Mouse (Mus musculus) limb, embryonic 11.5 days (tissue): ENCODE results near the gene Tdrd1. TPM values are rescaled to one million over a fixed set of nuclear protein-coding genes. Genes with fewer than 3 reads are reported as not detected.

ENCODE experiments used
- ATAC-seq: fragments of 200-750 bp; cut with Nextera tagmentation; 2 replicates; pipeline ENCODE4 v1.8.0; 2017; ENCODE audit warnings: low read depth; ENCODE audit not compliant: insufficient number of reproducible peaks, low FRiP score, low TSS enrichment
- DNase-seq: peaks from one replicate; pipeline ENCODE4 v3.0.0-alpha.2; 2015; ENCODE audit warnings: low spot score
- H3K27ac ChIP-seq: fragments of 300-500 bp; sonication (generic); replicated peaks from 2 replicates; pipeline ENCODE4 v1.5.1; 2014; ENCODE audit warnings: low read depth, mild to moderate bottlenecking, low read length
- H3K27me3 ChIP-seq: fragments of 300-500 bp; sonication (generic); 2 replicates; pipeline ENCODE4 v1.6.1; 2014; ENCODE audit warnings: mild to moderate bottlenecking, low read length, mixed read lengths; ENCODE audit not compliant: control insufficient read depth, insufficient read depth
- H3K36me3 ChIP-seq: fragments of 300-500 bp; sonication (generic); 2 replicates; pipeline ENCODE4 v1.6.1; 2014; ENCODE audit warnings: mild to moderate bottlenecking, low read length, moderate library complexity, mixed read lengths; ENCODE audit not compliant: control insufficient read depth, insufficient read depth
- H3K4me1 ChIP-seq: fragments of 300-500 bp; sonication (generic); 2 replicates; pipeline ENCODE4 v1.6.1; 2014; ENCODE audit warnings: low read length, mixed read lengths; ENCODE audit not compliant: control insufficient read depth, insufficient read depth
- H3K4me2 ChIP-seq: fragments of 300-500 bp; sonication (generic); 2 replicates; pipeline ENCODE4 v1.6.1; 2014; ENCODE audit warnings: low read depth, mild to moderate bottlenecking, moderate library complexity; ENCODE audit not compliant: severe bottlenecking
- H3K4me3 ChIP-seq: fragments of 300-500 bp; sonication (generic); 2 replicates; pipeline ENCODE4 v1.5.1; 2014; ENCODE audit warnings: low read depth, low read length
- H3K9ac ChIP-seq: fragments of 300-500 bp; sonication (generic); 2 replicates; pipeline ENCODE4 v1.6.1; 2014; ENCODE audit warnings: mild to moderate bottlenecking, low read length
- H3K9me3 ChIP-seq: fragments of 300-500 bp; sonication (generic); 2 replicates; pipeline ENCODE4 v1.6.1; 2016; ENCODE audit warnings: low read length; ENCODE audit not compliant: control insufficient read depth
- WGBS: fragments of 180-500 bp; shearing (Covaris S2); extraction: QIAGEN DNeasy Blood & Tissue Kit; methylation state at CpG from one replicate; pipeline ENCODE4 v1.1.7; 2014; 5-methylcytosine and 5-hydroxymethylcytosine counted together
- polyA plus RNA-seq: library from polyadenylated mRNA; unstranded; fragments of >200 nt; fragmentation: Nextera tagmentation; extraction: Ambion mirVana; gene quantifications from 2 replicates; pipeline ENCODE4 v1.2.1, GENCODE M21; 2014

Tdrd1 gene
- polyA plus RNA-seq, 1 experiment from 2014 or later, result 0.63 TPM

GRCm38 (mm10) chr19:56887879-56888278 is 61.9 kb downstream of the Tdrd1 start:
- 86% methylated on average over 10 of the region's 10 CpGs for WGBS
- Histone ChIP-seq H3K36me3 (no peaks in the 10 kb centered on the region), H3K27me3 (no peaks in the 10 kb centered on the region), H3K9me3 (no peaks in the 10 kb centered on the region), H3K9ac (no peak overlapping the region), H3K4me2 (no peak overlapping the region), H3K4me1 (peaks cover 13% of the 10 kb centered on the region), H3K4me3 (no peak overlapping the region), H3K27ac (no peak overlapping the region)
- ATAC-seq (no peak), DNase-seq (no peak)

- Histone ChIP-seq H3K36me3 (no peaks in the 10 kb centered on the region), H3K4me2 (no peak overlapping the region), H3K9me3 (no peaks in the 10 kb centered on the region), H3K9ac (no peak overlapping the region), H3K27me3 (no peaks in the 10 kb centered on the region), H3K4me1 (peaks cover 13% of the 10 kb centered on the region), H3K27ac (no peak overlapping the region), H3K4me3 (no peak overlapping the region)
- WGBS, result 35% methylated on average over 5 of the region's 5 CpGs
- DNase-seq (peak; percentile 58), ATAC-seq (no peak)
These were observed 62.6 kb downstream of the Tdrd1 start for GRCm38 (mm10) chr19:56888654-56889053.

- Histone ChIP-seq H3K36me3 (no peaks in the 10 kb centered on the region), H3K27ac (no peak overlapping the region), H3K4me2 (no peak overlapping the region), H3K9ac (no peak overlapping the region), H3K4me3 (no peak overlapping the region), H3K27me3 (no peaks in the 10 kb centered on the region), H3K4me1 (peaks cover 13% of the 10 kb centered on the region), H3K9me3 (no peaks in the 10 kb centered on the region)
- 45% methylated on average over 2 of the region's 2 CpGs for WGBS
- ATAC-seq (peak; percentile 66), DNase-seq (peak; percentile 48)
These were observed 65.4 kb downstream of the Tdrd1 start for GRCm38 (mm10) chr19:56891438-56891837.

- Histone ChIP-seq H3K4me2 (no peak overlapping the region), H3K27me3 (no peaks in the 10 kb centered on the region), H3K9ac (no peak overlapping the region), H3K9me3 (no peaks in the 10 kb centered on the region), H3K4me3 (no peak overlapping the region), H3K27ac (no peak overlapping the region), H3K36me3 (no peaks in the 10 kb centered on the region), H3K4me1 (peaks cover 13% of the 10 kb centered on the region)
- 88% methylated on average over 5 of the region's 5 CpGs for WGBS
- ATAC-seq (no peak), DNase-seq (no peak)
These were observed 66.6 kb downstream of the Tdrd1 start for GRCm38 (mm10) chr19:56892586-56892985.

- Histone ChIP-seq H3K36me3 (no peaks in the 10 kb centered on the region), H3K27me3 (no peaks in the 10 kb centered on the region), H3K27ac (no peak overlapping the region), H3K9me3 (no peaks in the 10 kb centered on the region), H3K4me3 (no peak overlapping the region), H3K9ac (no peak overlapping the region), H3K4me1 (peaks cover 13% of the 10 kb centered on the region), H3K4me2 (no peak overlapping the region)
- ATAC-seq (no peak), DNase-seq (no peak)
- 76% methylated on average over 5 of the region's 5 CpGs for WGBS
These were observed 67.3 kb downstream of the Tdrd1 start for GRCm38 (mm10) chr19:56893326-56893725.

GRCm38 (mm10) chr19:56897654-56898053 is 71.6 kb downstream of the Tdrd1 start:
- Histone ChIP-seq H3K27me3 (no peaks in the 10 kb centered on the region), H3K4me1 (no peaks in the 10 kb centered on the region), H3K4me2 (no peak overlapping the region), H3K27ac (no peak overlapping the region), H3K4me3 (no peak overlapping the region), H3K36me3 (no peaks in the 10 kb centered on the region), H3K9me3 (no peaks in the 10 kb centered on the region), H3K9ac (no peak overlapping the region)
- DNase-seq (no peak), ATAC-seq (no peak)
- WGBS, result 87% methylated on average over 16 of the region's 16 CpGs

- Histone ChIP-seq H3K27ac (no peak overlapping the region), H3K9me3 (no peaks in the 10 kb centered on the region), H3K27me3 (no peaks in the 10 kb centered on the region), H3K4me1 (peaks cover 9% of the 10 kb centered on the region; the same call in 1 of the 2 replicates), H3K9ac (no peak overlapping the region), H3K36me3 (no peaks in the 10 kb centered on the region), H3K4me3 (no peak overlapping the region), H3K4me2 (no peak overlapping the region)
- 78% methylated on average over 3 of the region's 3 CpGs for WGBS
- ATAC-seq (no peak), DNase-seq (no peak)
These were observed 78.1 kb downstream of the Tdrd1 start for GRCm38 (mm10) chr19:56904095-56904494.

GRCm38 (mm10) chr19:56905395-56905794 is 79.4 kb downstream of the Tdrd1 start:
- H3K4me3 ChIP-seq, result no peak overlapping the region
- no peak overlapping the region for H3K27ac ChIP-seq
- H3K9ac ChIP-seq, result no peak overlapping the region
- no peak for ATAC-seq
- H3K9me3 ChIP-seq, result no peaks in the 10 kb centered on the region
- no peak for DNase-seq
- H3K27me3 ChIP-seq, result no peaks in the 10 kb centered on the region
- 89% methylated on average over 7 of the region's 7 CpGs for WGBS
- H3K36me3 ChIP-seq, result no peaks in the 10 kb centered on the region
- H3K4me2 ChIP-seq, result no peak overlapping the region
- H3K4me1 ChIP-seq, result peaks cover 9% of the 10 kb centered on the region; the same call in 1 of the 2 replicates

GRCm38 (mm10) chr19:56907850-56908249 is 81.8 kb downstream of the Tdrd1 start:
- Histone ChIP-seq H3K36me3 (no peaks in the 10 kb centered on the region), H3K4me2 (no peak overlapping the region), H3K27ac (no peak overlapping the region), H3K4me1 (peaks cover 14% of the 10 kb centered on the region; the same call in 1 of the 2 replicates), H3K9me3 (no peaks in the 10 kb centered on the region), H3K9ac (no peak overlapping the region), H3K4me3 (no peak overlapping the region), H3K27me3 (no peaks in the 10 kb centered on the region)
- no peak for DNase-seq
- ATAC-seq, result no peak
- WGBS, result 12% methylated on average over 3 of the region's 3 CpGs
